Mouse (Mus musculus) hindbrain, embryonic 11.5 days (tissue): ENCODE measurements around the gene Cfap221. TPM values are rescaled to one million over a fixed set of nuclear protein-coding genes. Genes with fewer than 3 reads are reported as not detected.

ENCODE experiments used
- ATAC-seq: fragments of 200-750 bp; cut with Nextera tagmentation; 2 replicates; pipeline ENCODE4 v1.8.0; 2017; ENCODE audit warnings: mild to moderate bottlenecking, moderate TSS enrichment, moderate library complexity; ENCODE audit not compliant: low FRiP score
- DNase-seq: peaks from one replicate; pipeline ENCODE4 v3.0.0-alpha.2; 2015; ENCODE audit warnings: low spot score
- H3K27ac ChIP-seq: fragments of 300-500 bp; sonication (generic); 2 replicates; pipeline ENCODE4 v1.5.1; 2014; ENCODE audit warnings: mild to moderate bottlenecking, low read depth, low read length
- H3K27me3 ChIP-seq: fragments of 300-500 bp; sonication (generic); 2 replicates; pipeline ENCODE4 v1.6.1; 2014; ENCODE audit warnings: mild to moderate bottlenecking, low read length, moderate library complexity, mixed read lengths; ENCODE audit not compliant: control insufficient read depth, insufficient read depth
- H3K36me3 ChIP-seq: fragments of 300-500 bp; sonication (generic); 2 replicates; pipeline ENCODE4 v1.6.1; 2014; ENCODE audit warnings: mild to moderate bottlenecking, low read length, moderate library complexity, mixed read lengths; ENCODE audit not compliant: control insufficient read depth, insufficient read depth
- H3K4me1 ChIP-seq: fragments of 300-500 bp; sonication (generic); replicated peaks from 2 replicates; pipeline ENCODE4 v1.6.1; 2014; ENCODE audit warnings: low read length, mixed read lengths; ENCODE audit not compliant: control insufficient read depth, insufficient read depth
- H3K4me2 ChIP-seq: fragments of 300-500 bp; sonication (generic); replicated peaks from 2 replicates; pipeline ENCODE4 v1.6.1; 2014; ENCODE audit warnings: mild to moderate bottlenecking, low read depth, low read length
- H3K4me3 ChIP-seq: fragments of 300-500 bp; sonication (generic); 2 replicates; pipeline ENCODE4 v1.5.1; 2014; ENCODE audit warnings: low read depth, low read length
- H3K9ac ChIP-seq: fragments of 300-500 bp; sonication (generic); 2 replicates; pipeline ENCODE4 v1.6.1; 2014; ENCODE audit warnings: low read depth, low read length
- H3K9me3 ChIP-seq: fragments of 300-500 bp; sonication (generic); 2 replicates; pipeline ENCODE4 v1.6.1; 2016; ENCODE audit warnings: low read length; ENCODE audit not compliant: control insufficient read depth
- WGBS: fragments of 180-500 bp; shearing (Covaris S2); extraction: QIAGEN DNeasy Blood & Tissue Kit; methylation state at CpG from one replicate; pipeline ENCODE4 v1.1.7; 2014; 5-methylcytosine and 5-hydroxymethylcytosine counted together
- polyA plus RNA-seq: library from polyadenylated mRNA; unstranded; fragments of >200 nt; fragmentation: Nextera tagmentation; extraction: Ambion mirVana; gene quantifications from 2 replicates; pipeline ENCODE4 v1.2.1, GENCODE M21; 2014

The Cfap221 gene
- polyA plus RNA-seq, 1 experiment from 2014 or later, result 0.20 TPM

GRCm38 (mm10) chr1:119878909-119879308 is 118.1 kb downstream of the Cfap221 start:
- H3K4me2 ChIP-seq, result no peak overlapping the region
- ATAC-seq, result no peak
- no peaks in the 10 kb centered on the region for H3K9me3 ChIP-seq
- H3K36me3 ChIP-seq, result no peaks in the 10 kb centered on the region
- H3K4me1 ChIP-seq, result no peaks in the 10 kb centered on the region
- WGBS, result 71% methylated on average over 7 of the region's 7 CpGs
- H3K27me3 ChIP-seq, result no peaks in the 10 kb centered on the region
- H3K27ac ChIP-seq, result no peak overlapping the region
- no peak overlapping the region for H3K9ac ChIP-seq
- H3K4me3 ChIP-seq, result no peak overlapping the region
- DNase-seq, result no peak

- no peak for DNase-seq
- no peak overlapping the region for H3K4me2 ChIP-seq
- H3K27ac ChIP-seq, result no peak overlapping the region
- H3K27me3 ChIP-seq, result no peaks in the 10 kb centered on the region
- H3K9me3 ChIP-seq, result no peaks in the 10 kb centered on the region
- H3K9ac ChIP-seq, result no peak overlapping the region
- no peaks in the 10 kb centered on the region for H3K36me3 ChIP-seq
- ATAC-seq, result no peak
- no peaks in the 10 kb centered on the region for H3K4me1 ChIP-seq
- no peak overlapping the region for H3K4me3 ChIP-seq
- 92% methylated on average over 4 of the region's 4 CpGs for WGBS
These were observed 119.6 kb downstream of the Cfap221 start for GRCm38 (mm10) chr1:119877469-119877868.

Other genes starting within 250 kb of the Cfap221 start
- 16.4 and 18.9 TPM in 2 replicates for gene Ptpn4, start 159.6 kb downstream of the Cfap221 start, polyA plus RNA-seq
- gene Tmem177, start 84.0 kb downstream of the Cfap221 start, polyA plus RNA-seq, result 8.7 and 9.2 TPM in 2 replicates
- gene Sctr, start 9.7 kb upstream of the Cfap221 start, polyA plus RNA-seq, result 0.31 and 0.73 TPM in 2 replicates
- 8.8 and 10.6 TPM in 2 replicates for gene Tmem37, start 76.8 kb upstream of the Cfap221 start, polyA plus RNA-seq
- gene Dbi, start 123.8 kb upstream of the Cfap221 start, polyA plus RNA-seq, result 642 and 669 TPM in 2 replicates
- 21.9 and 26.1 TPM in 2 replicates for gene 3110009E18Rik, start 124.0 kb upstream of the Cfap221 start, polyA plus RNA-seq